Mouse (Mus musculus) small intestine, adult 2 months (tissue): ENCODE measurements at regions not wholly inside any gene's neighbourhood (a gene's known extent, or its start where the extent isn't known, plus 50 kb on each side); places are given as distances from the start of the nearest gene placed in this dataset.

Source experiments
- CTCF ChIP-seq: fragments of 200-500 bp; IDR thresholded peaks from 2 replicates; pipeline ENCODE4 v1.5.1; 2012; ENCODE audit warnings: low read depth, mild to moderate bottlenecking, control low read depth, inconsistent platforms, low read length, moderate library complexity, mixed read lengths; ENCODE audit not compliant: insufficient replicate concordance, insufficient read length; ENCODE audit errors: extremely low read depth
- POLR2A ChIP-seq: fragments of 200-500 bp; IDR thresholded peaks from 2 replicates; pipeline ENCODE4 v1.6.1; 2012; ENCODE audit warnings: low read depth, mild to moderate bottlenecking, control low read depth, inconsistent platforms, low read length, moderate library complexity

DNA sequence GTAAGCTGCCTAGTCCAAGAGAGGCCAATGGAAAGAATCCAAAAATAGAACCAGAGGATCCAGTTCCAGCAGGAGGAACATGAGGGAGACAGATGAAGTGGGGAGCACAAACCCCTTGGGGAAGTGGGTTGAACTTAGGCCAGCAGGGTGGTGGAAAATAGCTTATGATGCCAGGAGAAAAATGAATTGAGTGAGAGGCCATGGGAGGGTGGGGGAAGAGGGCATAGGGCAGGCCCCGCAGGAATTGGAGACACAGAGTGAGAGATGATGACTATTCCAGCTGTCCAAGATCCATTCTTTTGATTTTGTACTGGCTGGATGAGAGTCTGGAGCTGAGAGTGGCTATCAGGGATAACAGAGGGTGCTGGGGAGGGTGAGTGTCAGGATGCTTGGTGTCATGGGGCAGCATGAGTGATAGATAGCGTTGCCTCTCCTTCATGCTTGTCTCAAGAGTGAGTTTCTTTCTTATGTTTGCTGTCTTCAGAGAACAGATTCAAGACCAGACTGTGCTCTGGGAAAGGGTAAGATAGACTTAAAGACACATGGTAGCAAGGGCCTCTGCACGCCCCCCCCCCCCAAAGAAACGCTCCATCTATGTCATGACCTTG lies 90.3 kb upstream of the Tnp1 start:
- TF ChIP-seq POLR2A (no peak), CTCF (no peak)
